Mouse (Mus musculus) heart, postnatal 14 days (tissue): Measurements from ENCODE around the gene Xcl1. TPM values are rescaled to one million over a fixed set of nuclear protein-coding genes. Genes with fewer than 3 reads are reported as not detected.
A peak's percentile ranks its signal among the peaks of the same experiment; 100 is the strongest.

ENCODE experiments used
- DNase-seq, 2 experiments: peaks; one replicate each; pipeline ENCODE4 v3.0.0; 2021 to 2022
- intact Hi-C: fragments of 180-260 bp; cut with DNase I; formaldehyde crosslinking; loops from one replicate; pipeline ENCODE4 v1.15.1; 2025
- total RNA-seq, 2 experiments: library from RNA; stranded (reverse); gene quantifications; 2 replicates each; pipeline ENCODE4 v1.2.3; 2021

Xcl1 gene
- total RNA-seq, 2 experiments from 2014 or later: not detected

DNA sequence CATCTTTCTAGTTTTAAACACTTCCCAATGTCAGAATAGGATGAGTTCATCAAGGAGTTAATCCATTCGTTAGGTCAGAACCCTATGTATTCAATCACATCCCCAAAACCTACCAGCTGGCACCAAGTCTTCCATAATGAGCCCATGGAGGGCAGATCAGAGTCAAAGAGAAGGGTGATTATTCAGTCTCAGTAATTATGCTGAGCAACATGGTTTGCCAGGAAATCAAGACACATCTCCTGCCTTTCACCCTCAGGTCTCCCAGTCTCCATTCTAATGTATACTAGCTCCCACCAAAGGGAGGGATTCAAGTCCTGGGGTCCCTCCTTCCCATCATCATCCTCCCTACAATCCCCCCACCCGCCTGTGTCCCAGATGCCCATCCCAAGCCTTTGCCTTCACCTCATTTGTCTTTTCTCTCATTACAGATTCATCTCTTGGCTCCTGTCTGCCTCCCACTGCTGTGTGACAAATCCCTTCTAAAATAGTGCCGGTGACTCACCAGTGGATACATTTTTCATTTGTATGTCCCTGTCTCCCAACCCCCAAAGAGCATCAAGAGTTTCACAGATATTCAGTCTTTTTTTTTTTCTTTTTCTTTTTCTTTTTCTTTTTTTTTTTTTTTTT, 8.7 kb downstream of the Xcl1 start:
- DNase-seq: no peak
- intact Hi-C loops: no loop called here

DNA sequence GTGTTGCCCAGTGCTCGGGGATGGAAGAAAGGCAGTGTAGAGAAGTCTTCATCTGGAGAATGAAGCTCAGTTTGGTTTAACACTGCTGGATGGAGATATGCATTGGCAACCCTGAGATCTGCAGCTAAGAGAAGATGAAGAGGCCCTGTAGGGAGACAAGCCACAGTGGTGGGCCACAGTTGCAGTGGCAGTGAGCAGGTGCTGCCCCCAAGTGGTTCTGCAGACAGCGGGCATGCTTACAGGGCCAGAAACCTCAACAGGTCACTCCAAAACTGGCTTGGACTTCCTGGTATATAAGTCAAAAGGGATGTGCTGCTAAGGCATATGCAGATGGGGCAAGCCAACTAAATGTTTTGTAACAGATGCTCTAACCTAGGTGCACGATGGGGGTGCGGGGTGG, 30.3 kb downstream of the Xcl1 start:
- DNase-seq: peak; percentile 71 to 77

GRCm38 (mm10) chr1:164900696-164901095, 34.6 kb downstream of the Xcl1 start:
- peak; percentile 5 to 34 for DNase-seq
- intact Hi-C loops: loop anchor here (5.0 kb wide), 1 partner anchor 217 kb away; no protein-coding TSS in a partner anchor

More for the DNA sequence above, 30.3 kb downstream of the Xcl1 start:
- intact Hi-C loops: loop anchor here (2.0 kb wide), 1 partner anchor 588 kb away; no protein-coding TSS in a partner anchor

DNA sequence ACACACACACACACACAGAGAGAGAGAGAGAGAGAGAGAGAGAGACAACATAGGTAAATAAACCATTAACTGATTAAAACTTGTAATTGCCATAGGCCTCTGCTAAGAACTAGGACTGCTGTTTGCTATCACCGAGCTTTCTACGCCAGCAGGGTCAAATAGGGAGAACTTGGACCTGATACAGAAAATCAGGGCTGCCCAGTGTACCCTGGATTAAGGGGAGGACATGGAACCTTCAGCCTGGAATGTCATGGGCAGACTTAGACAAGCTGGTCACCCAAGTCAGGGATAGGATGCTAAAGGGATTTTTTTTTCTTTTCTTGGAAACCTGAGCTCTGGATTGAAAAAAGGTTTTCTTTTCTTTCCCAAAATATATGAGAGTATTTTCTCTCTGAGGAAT, 35.1 kb downstream of the Xcl1 start:
- DNase-seq: peak; percentile 17 to 56
- intact Hi-C loops: loop anchor here (5.0 kb wide), 1 partner anchor 217 kb away; no protein-coding TSS in a partner anchor

DNA sequence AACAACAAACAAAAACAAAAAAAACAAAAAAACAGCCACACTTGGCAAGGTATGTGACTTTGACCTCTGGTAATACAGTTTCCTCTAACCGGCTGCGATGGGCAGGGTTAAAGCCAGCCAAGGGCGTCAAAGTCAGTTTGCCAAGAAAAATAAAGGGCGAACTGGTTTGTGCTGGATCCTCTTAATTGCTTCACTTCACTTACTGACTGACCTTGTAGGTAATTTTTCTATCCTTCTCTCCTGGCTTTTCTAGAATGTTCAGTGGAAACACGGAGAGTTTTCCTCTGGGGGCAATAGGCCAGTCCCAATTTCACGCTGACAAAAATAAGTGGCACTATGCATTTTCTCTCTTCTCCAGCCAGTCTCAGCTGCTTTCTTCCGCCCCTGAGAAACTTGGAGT, 35.8 kb downstream of the Xcl1 start:
- intact Hi-C loops: loop anchor here (2.0 to 5.0 kb wide), 4 partner anchors 37 to 439 kb away; no protein-coding TSS in a partner anchor
- peak; percentile 5 to 35 for DNase-seq

- peak; percentile 75 to 82 for DNase-seq
- intact Hi-C loops: loop anchor here (2.0 to 5.0 kb wide), 4 partner anchors 37 to 438 kb away; no protein-coding TSS in a partner anchor
These were observed 36.4 kb downstream of the Xcl1 start for GRCm38 (mm10) chr1:164898846-164899351.

- intact Hi-C loops: loop anchor here (5.0 kb wide), 3 partner anchors 35 to 210 kb away; no protein-coding TSS in a partner anchor
These were observed 38.0 kb downstream of the Xcl1 start for GRCm38 (mm10) chr1:164897163-164897817.

GRCm38 (mm10) chr1:164896211-164897145, 38.8 kb downstream of the Xcl1 start:
- intact Hi-C loops: loop anchor here (5.0 kb wide), 3 partner anchors 34 to 209 kb away; no protein-coding TSS in a partner anchor
- peak; percentile 21 to 54 for DNase-seq

More at GRCm38 (mm10) chr1:164897163-164897817, 38.0 kb downstream of the Xcl1 start:
- no peak for DNase-seq

- intact Hi-C loops: loop anchor here (5.0 kb wide), 3 partner anchors 34 to 209 kb away; no protein-coding TSS in a partner anchor
- DNase-seq: peak in 1 of 2 experiments; percentile 18
These were observed 39.5 kb downstream of the Xcl1 start for GRCm38 (mm10) chr1:164895806-164896205.

DNA sequence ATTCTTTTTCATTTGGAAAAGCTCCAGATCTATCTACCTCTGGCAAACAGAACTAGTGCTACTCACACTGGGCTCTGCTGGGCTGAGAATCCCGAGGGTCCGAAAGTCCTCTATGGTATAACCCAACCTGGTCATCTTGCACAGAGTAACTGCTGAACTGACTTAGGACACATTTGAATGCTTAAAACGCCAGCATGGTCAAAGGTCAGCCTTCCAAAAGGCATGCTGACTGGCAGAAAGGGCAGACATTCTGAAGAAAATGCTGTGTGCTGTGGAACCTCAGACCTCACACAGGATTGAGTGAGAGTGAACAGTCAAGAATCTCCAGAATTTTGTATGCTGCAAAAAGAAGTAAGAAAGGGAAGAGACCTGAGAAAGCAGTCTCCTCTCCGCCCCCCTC, 45.0 kb downstream of the Xcl1 start:
- no peak for DNase-seq
- intact Hi-C loops: no loop called here

- no peak for DNase-seq
- intact Hi-C loops: no loop called here
These were observed 46.8 kb downstream of the Xcl1 start for GRCm38 (mm10) chr1:164888563-164888962.

GRCm38 (mm10) chr1:164887775-164888174, 47.6 kb downstream of the Xcl1 start:
- intact Hi-C loops: no loop called here
- no peak for DNase-seq

DNA sequence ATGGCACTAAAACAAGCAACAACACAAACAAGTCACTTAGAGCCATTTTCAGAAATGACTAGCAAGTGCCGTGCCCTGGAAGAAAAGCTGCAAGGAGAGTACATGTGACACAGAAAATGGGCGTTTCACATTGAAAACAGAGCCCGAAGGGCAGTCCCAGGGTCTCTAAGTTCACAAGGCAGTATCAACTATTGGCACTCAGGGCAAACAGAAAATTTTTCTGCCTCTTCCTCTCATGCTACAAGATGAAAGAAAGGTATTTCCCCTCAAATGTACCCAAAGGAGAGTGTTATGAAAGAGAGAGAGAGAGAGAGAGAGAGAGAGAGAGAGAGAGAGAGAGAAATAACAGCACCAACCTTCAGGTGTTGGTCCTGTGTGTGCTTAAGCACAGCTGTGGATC, 53.4 kb downstream of the Xcl1 start:
- intact Hi-C loops: no loop called here
- DNase-seq: no peak

Other genes with a start within 250 kb of the Xcl1 start
- 100 to 1,000 TPM; 149 to 156 TPM for gene Dpt, start 138.9 kb downstream of the Xcl1 start, total RNA-seq
- not detected for gene Tbx19, start 225.2 kb upstream of the Xcl1 start, total RNA-seq